Mouse (Mus musculus) G1E (cell line): ENCODE measurements around the gene Pbld1.

Source experiments
- CTCF ChIP-seq: IDR thresholded peaks from 2 replicates; pipeline ENCODE4 v1.5.1; 2012; ENCODE audit warnings: low read depth, low read length, inconsistent platforms, mixed read lengths
- GATA1 ChIP-seq: IDR thresholded peaks from 2 replicates; pipeline ENCODE4 v1.6.1; 2012; ENCODE audit warnings: borderline replicate concordance, low read length, inconsistent platforms, mixed read lengths
- GATA2 ChIP-seq: IDR thresholded peaks from 2 replicates; pipeline ENCODE4 v1.6.1; 2012; ENCODE audit warnings: low read depth, low read length, inconsistent platforms, borderline replicate concordance
- POLR2AphosphoS5 ChIP-seq: IDR thresholded peaks from 2 replicates; pipeline ENCODE4 v1.6.1; 2012; ENCODE audit warnings: low read depth, low read length, inconsistent platforms; ENCODE audit not compliant: insufficient replicate concordance
- TAL1 ChIP-seq: conservative IDR thresholded peaks from 2 replicates; pipeline ENCODE4 v1.6.1; 2012; ENCODE audit warnings: low read depth, low read length, inconsistent platforms, mixed read lengths

- TF ChIP-seq CTCF, result no peak
- TF ChIP-seq POLR2AphosphoS5, result no peak
- no peak for TF ChIP-seq GATA1
- no peak for TF ChIP-seq TAL1
- TF ChIP-seq GATA2, result no peak
These were observed 4.6 kb downstream of the Pbld1 start for GRCm38 (mm10) chr10:63064516-63064915.
